Mouse (Mus musculus) embryonic facial prominence, embryonic 14.5 days (tissue): ENCODE results near the gene Vat1. TPM values are rescaled to one million over a fixed set of nuclear protein-coding genes. Genes with fewer than 3 reads are reported as not detected.
"Not testable (repeated sequence)": the region's sequence is repeated elsewhere in the genome, so short reads cannot be mapped to it uniquely, and the experiment has no call there.

Experiments
- ATAC-seq: fragments of 200-750 bp; cut with Nextera tagmentation; 2 replicates; pipeline ENCODE4 v1.8.0; 2017; ENCODE audit warnings: low read depth, moderate number of reproducible peaks, moderate TSS enrichment
- DNase-seq: peaks from one replicate; pipeline ENCODE4 v3.0.0-alpha.2; 2015; ENCODE audit warnings: low spot score
- H3K27ac ChIP-seq: fragments of 300-500 bp; sonication (generic); replicated peaks from 2 replicates; pipeline ENCODE4 v1.5.1; 2014; ENCODE audit warnings: low read depth, mild to moderate bottlenecking, low read length, moderate library complexity
- H3K27me3 ChIP-seq: fragments of 300-500 bp; sonication (generic); replicated peaks from 2 replicates; pipeline ENCODE4 v1.6.1; 2014; ENCODE audit warnings: low read length; ENCODE audit not compliant: control insufficient read depth, insufficient read depth
- H3K36me3 ChIP-seq: fragments of 300-500 bp; sonication (generic); 2 replicates; pipeline ENCODE4 v1.6.1; 2014; ENCODE audit warnings: low read length, mixed read lengths; ENCODE audit not compliant: control insufficient read depth, insufficient read depth
- H3K4me1 ChIP-seq: fragments of 300-500 bp; sonication (generic); 2 replicates; pipeline ENCODE4 v1.6.1; 2014; ENCODE audit warnings: antibody characterized with exemption, low read length; ENCODE audit not compliant: control insufficient read depth, insufficient read depth
- H3K4me2 ChIP-seq: fragments of 300-500 bp; sonication (generic); 2 replicates; pipeline ENCODE4 v1.6.1; 2014; ENCODE audit warnings: low read depth, mild to moderate bottlenecking, low read length, moderate library complexity, mixed read lengths
- H3K4me3 ChIP-seq: fragments of 300-500 bp; sonication (generic); 2 replicates; pipeline ENCODE4 v1.5.1; 2014; ENCODE audit warnings: low read depth, mild to moderate bottlenecking, low read length
- H3K9ac ChIP-seq: fragments of 300-500 bp; sonication (generic); 2 replicates; pipeline ENCODE4 v1.6.1; 2014; ENCODE audit warnings: low read depth, mild to moderate bottlenecking, low read length, moderate library complexity, mixed read lengths
- H3K9me3 ChIP-seq: fragments of 300-500 bp; sonication (generic); 2 replicates; pipeline ENCODE4 v1.6.1; 2016; ENCODE audit warnings: low read length; ENCODE audit not compliant: control insufficient read depth
- WGBS: fragments of 180-500 bp; shearing (Covaris S2); extraction: QIAGEN DNeasy Blood & Tissue Kit; methylation state at CpG from one replicate; pipeline ENCODE4 v1.1.7; 2014; 5-methylcytosine and 5-hydroxymethylcytosine counted together
- polyA plus RNA-seq: library from polyadenylated mRNA; unstranded; fragments of >200 nt; fragmentation: Nextera tagmentation; extraction: Ambion mirVana; gene quantifications from 2 replicates; pipeline ENCODE4 v1.2.1, GENCODE M21; 2014

Vat1 gene
- polyA plus RNA-seq, 1 experiment from 2014 or later = 51.0 TPM

DNA sequence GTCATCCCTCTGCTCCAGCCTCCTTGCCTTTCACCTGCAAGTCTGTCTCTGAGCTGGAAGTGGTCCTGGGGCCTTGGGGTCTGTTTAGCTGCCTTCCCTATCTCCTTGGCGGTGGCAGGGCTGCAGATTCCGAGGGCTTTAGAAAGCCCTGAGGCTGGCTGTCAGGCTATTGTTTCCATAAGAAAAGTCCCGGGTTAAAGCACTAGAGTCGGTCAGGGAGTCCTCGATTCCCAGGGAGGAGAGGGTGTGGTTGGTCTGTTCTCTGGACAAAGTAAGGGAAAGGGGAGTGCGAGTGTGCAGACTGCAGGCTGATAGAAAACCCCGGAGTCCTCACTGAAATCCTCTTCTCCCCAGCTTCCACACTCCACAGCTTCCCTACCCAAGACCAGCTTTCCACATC, 4.2 kb upstream of the Vat1 start:
- H3K4me1 ChIP-seq = peaks cover 6% of the 10 kb centered on the region; the same call in 1 of the 2 replicates
- H3K27me3 ChIP-seq = no peaks in the 10 kb centered on the region
- H3K4me3 ChIP-seq = no peak overlapping the region
- H3K36me3 ChIP-seq = no peaks in the 10 kb centered on the region
- ATAC-seq = no peak
- no peak overlapping the region for H3K9ac ChIP-seq
- 47% methylated on average over 7 of the region's 7 CpGs for WGBS
- H3K27ac ChIP-seq = no peak overlapping the region
- H3K9me3 ChIP-seq = no peaks in the 10 kb centered on the region
- H3K4me2 ChIP-seq = no peak overlapping the region
- DNase-seq = no peak

DNA sequence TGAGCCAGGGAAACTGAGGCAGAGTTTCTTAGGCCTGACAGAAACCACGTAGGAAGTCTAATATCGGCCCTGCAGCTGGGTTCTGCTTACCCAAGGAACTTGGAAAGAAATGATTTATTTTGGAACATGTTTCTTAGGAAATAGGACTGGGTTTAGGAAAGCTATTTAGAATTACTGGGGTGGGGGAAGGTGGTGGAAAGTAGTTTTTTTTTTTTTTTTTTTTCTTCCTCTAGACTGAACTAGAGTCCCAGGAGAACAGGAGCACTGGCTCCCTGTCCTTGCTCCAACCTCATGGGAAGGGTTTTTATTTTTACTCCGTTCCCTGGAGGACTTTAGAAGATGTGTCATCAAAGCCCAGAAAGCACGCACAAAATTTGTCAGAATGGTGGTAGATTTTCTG, 3.1 kb upstream of the Vat1 start:
- peaks cover 9% of the 10 kb centered on the region for H3K4me1 ChIP-seq
- H3K9me3 ChIP-seq = no peaks in the 10 kb centered on the region
- DNase-seq (no peak), ATAC-seq (no peak)
- 61% methylated on average over 4 of the region's 4 CpGs for WGBS
- peak overlapping the region; percentile 94 for H3K4me2 ChIP-seq
- H3K27me3 ChIP-seq = no peaks in the 10 kb centered on the region
- no peaks in the 10 kb centered on the region for H3K36me3 ChIP-seq
- no peak overlapping the region for H3K9ac ChIP-seq
- peak overlapping the region; percentile 73 for H3K4me3 ChIP-seq
- no peak overlapping the region for H3K27ac ChIP-seq

DNA sequence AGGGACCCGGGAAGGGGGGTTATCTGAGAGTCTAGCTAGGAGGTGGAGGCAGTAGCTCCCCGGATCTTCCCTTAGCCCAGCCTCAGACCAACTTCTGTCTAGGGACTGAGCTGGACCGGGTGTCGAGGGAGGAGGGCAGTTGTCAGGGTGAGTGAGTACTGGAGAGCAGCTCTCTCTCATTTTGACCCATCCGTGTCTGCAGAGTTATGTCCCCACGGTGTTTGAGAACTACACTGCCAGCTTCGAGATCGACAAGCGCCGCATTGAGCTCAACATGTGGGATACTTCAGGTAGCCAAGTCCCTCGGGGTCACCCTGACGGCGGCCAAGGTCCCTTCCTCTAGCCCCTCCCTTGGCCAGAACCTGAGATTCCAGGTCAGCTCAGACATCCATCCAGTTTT, 2.7 kb upstream of the Vat1 start:
- Histone ChIP-seq H3K4me3 (peak overlapping the region; percentile 73), H3K4me2 (peak overlapping the region; percentile 94), H3K9me3 (no peaks in the 10 kb centered on the region), H3K27ac (no peak overlapping the region), H3K27me3 (no peaks in the 10 kb centered on the region), H3K9ac (peak overlapping the region; percentile 75), H3K4me1 (peaks cover 13% of the 10 kb centered on the region), H3K36me3 (no peaks in the 10 kb centered on the region)
- DNase-seq (no peak), ATAC-seq (no peak)
- 4% methylated on average over 13 of the region's 13 CpGs for WGBS

DNA sequence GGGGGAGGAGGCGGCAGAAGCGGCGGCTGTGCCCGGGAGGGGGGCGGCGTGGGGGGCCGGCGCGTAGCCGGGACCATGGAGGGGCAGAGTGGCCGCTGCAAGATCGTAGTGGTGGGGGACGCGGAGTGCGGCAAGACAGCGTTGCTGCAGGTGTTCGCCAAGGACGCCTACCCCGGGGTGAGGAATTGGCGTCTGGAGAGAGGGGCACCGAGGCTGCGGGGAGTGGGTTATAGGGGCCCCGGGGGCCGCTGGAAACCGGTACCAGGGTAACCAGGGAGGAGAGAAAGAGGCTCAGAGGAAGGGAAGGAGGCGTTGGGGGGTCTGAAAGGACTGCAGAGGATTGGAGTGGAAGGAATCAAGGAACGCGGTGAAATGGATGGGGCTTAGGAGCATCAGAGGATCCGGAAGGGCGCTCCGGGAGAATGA, 2.2 kb upstream of the Vat1 start:
- H3K27ac ChIP-seq = no peak overlapping the region

DNA sequence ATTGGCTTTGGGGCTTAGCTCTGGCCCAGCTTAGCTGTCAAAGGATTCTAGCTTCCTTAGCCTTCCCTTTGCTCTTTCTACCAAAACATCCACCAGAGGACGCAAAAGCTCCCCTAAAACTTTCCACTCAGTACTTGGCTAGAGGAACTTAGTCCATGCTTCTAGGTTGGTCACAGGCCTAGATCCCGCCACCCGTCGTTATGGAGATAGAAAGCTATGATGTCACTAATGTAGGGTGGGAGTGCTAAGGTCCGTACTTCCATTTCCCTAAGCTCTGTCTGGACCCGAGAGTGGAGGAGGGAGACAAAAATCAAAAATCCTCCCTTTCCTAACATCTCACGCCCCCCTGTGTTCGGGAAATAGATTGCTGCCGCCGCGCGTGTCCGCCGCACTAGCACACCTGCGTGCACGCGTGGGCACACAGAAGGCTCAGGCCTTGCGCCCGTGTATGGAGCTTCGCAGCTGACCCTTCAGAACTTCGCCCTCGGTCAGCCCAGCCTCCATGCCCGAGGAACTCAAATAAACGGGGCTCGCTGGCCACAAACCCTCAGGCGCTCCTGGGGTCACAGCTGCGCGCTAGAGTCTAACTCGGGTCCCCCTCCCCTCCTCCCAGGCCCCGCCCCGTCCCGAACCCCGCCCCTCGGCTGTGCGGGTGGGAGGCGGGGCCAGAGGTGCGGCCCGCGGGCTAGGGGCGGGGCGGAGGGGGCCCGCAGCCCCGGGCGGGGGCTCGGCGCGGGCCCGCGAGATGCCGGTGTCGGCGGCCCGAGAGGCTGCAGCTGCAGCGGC, 1.6 kb upstream of the Vat1 start:
- ATAC-seq (peak; percentile 78), DNase-seq (peak; percentile 85)
- Histone ChIP-seq H3K9ac (peak overlapping the region; percentile 75), H3K27me3 (no peaks in the 10 kb centered on the region), H3K9me3 (no peaks in the 10 kb centered on the region), H3K4me1 (peaks cover 20% of the 10 kb centered on the region), H3K4me2 (peak overlapping the region; percentile 94), H3K27ac (no peak overlapping the region; the same call in 1 of the 2 replicates), H3K4me3 (peak overlapping the region; percentile 73), H3K36me3 (peaks cover 3% of the 10 kb centered on the region; the same call in 1 of the 2 replicates)
- under 1% methylated on average over 32 of the region's 54 CpGs for WGBS

More for the DNA sequence above, 2.2 kb upstream of the Vat1 start:
- ATAC-seq (peak; percentile 8; the same call in 1 of the 2 replicates), DNase-seq (no peak)
- 2% methylated on average over 26 of the region's 31 CpGs for WGBS
- no peaks in the 10 kb centered on the region for H3K36me3 ChIP-seq
- H3K9me3 ChIP-seq = no peaks in the 10 kb centered on the region
- H3K4me2 ChIP-seq = peak overlapping the region; percentile 94
- H3K9ac ChIP-seq = peak overlapping the region; percentile 75
- H3K4me1 ChIP-seq = peaks cover 18% of the 10 kb centered on the region
- no peaks in the 10 kb centered on the region for H3K27me3 ChIP-seq
- H3K4me3 ChIP-seq = peak overlapping the region; percentile 73

DNA sequence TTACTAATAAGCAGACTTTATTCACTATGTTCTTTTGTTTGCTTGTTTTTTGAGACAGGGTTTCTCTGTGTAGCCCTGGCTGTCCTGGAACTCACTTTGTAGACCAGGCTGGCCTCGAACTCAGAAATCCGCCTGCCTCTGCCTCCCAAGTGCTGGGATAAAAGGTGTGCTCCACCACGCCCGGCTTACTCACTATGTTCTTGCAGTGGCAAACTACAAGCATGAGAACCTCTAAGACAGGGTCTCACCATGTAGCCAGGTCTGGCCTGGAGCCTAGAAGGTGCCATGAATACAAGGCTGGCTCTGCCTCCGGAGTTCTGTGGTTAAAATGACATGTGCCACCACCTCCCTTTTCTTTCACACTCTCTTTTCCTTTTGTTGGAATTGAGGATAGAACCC, 521 bp upstream of the Vat1 start:
- Histone ChIP-seq H3K4me1 (peaks cover 20% of the 10 kb centered on the region), H3K4me2 (peak overlapping the region; percentile 96), H3K36me3 (peaks cover 12% of the 10 kb centered on the region), H3K4me3 (peak overlapping the region; percentile 85)
- not testable (repeated sequence) for DNase-seq, H3K27me3 ChIP-seq, H3K27ac ChIP-seq, ATAC-seq, H3K9ac ChIP-seq, H3K9me3 ChIP-seq
- WGBS = 56% methylated on average over 5 of the region's 5 CpGs

DNA sequence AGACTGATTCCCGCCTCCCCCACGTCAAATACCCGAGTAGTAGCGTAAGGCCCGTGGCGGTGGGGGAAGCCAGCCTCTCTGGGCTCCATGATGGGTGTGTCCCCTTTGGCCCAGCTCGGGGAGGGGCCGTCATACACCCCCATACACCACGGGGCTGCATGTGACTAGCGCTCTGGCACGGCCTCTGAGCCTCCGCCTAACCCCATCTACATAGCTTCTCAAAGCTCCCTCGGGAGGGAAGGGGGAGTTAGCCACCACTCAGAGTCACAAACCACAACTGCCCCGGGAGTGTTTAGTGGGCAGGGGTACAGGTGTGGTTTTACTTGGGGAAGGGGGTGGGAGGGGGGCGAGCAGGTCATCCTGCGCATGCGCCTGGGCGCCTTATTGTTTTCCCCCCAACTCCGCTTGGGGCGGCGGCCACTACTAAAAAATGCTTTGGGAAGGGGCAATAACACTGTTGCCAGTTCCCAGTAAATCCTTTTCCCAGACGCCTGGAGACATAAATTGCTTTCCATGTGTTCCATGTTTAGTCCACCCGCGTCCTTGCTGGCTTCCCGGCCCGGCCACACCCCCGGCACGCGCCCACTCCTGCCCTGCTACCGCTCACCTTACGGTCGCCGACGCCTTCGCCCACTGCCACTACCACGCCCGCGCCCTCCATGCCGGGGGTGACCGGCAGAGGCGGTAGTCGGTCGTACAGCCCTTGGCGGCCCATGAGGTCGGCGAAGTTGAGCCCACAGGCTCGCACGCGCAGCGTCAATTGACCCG, 745 bp downstream of the Vat1 start:
- Histone ChIP-seq H3K27ac (peak overlapping the region; percentile 79), H3K9me3 (no peaks in the 10 kb centered on the region), H3K27me3 (no peaks in the 10 kb centered on the region), H3K4me1 (peaks cover 20% of the 10 kb centered on the region), H3K4me3 (peak overlapping the region; percentile 85), H3K4me2 (peak overlapping the region; percentile 96), H3K36me3 (peaks cover 22% of the 10 kb centered on the region), H3K9ac (peak overlapping the region; percentile 73)
- DNase-seq (peak; percentile 84), ATAC-seq (peak; percentile 42)
- under 1% methylated on average over 37 of the region's 51 CpGs for WGBS

DNA sequence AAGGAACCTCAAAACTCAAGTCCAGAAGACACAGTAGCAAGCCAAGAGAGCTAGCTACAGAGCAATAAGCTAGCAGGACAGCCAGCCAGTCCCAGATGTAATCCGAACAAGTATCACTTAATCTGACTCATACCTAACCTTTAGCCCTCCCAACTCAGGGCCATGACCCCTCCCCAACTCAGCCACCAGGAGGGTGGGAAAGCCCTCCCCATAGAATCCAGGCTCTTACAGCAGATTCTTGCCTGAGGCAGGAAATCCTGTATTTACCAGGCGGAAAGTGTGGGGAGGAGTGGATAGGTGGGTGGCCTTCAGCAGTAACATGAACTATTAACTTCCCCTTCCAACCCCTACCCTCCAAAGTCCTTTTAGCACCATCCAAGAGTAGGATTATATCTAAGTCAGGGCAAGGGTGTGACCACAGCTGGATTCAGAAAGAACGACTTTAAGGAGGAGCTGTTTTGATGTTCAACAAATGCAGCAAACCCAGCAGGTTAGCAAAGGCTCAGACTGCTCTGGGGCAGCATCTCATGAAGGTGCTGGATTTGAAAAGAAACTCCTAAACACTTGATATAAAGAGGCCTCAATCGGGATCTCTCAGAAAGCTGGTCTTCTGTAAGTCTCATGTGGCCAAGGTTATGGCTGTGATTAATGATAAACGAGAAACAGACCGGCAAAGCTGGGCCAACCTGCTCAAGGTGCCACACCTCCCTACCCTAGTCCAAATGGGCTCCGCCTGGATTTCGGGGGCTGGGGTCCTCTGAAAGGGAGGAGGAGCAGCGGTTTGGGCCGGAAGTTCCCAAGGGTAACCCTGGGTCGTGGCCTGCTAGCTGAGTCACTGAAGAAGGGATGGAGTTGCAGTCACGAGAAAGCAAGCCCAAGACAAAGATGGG, 1.6 kb downstream of the Vat1 start, which contains the start of gene Rnd2:
Gene Rnd2 (plus strand): TSS at position 789 of the 890 bp plus-strand sequence.
- Histone ChIP-seq H3K27me3 (no peaks in the 10 kb centered on the region), H3K4me1 (peaks cover 20% of the 10 kb centered on the region), H3K27ac (peak within 1 kb of the TSS; percentile 79), H3K4me2 (peak within 1 kb of the TSS; percentile 96), H3K4me3 (peak within 1 kb of the TSS; percentile 85), H3K9ac (peak within 1 kb of the TSS; percentile 73), H3K36me3 (peaks cover 31% of the 10 kb centered on the region), H3K9me3 (no peaks in the 10 kb centered on the region)
- DNase-seq (peak; percentile 32), ATAC-seq (no peak)
- 5% methylated on average over 12 of the region's 12 CpGs for WGBS
